Mouse (Mus musculus) testis, postnatal 10 days (tissue): Measurements from ENCODE around the gene Igf1r.
"Not testable (repeated sequence)": the region's sequence is repeated elsewhere in the genome, so short reads cannot be mapped to it uniquely, and the experiment has no call there.

Experiments
- DNase-seq: peaks from one replicate; pipeline ENCODE4 v3.0.0; 2021; ENCODE audit warnings: low spot score

Gene Igf1r

DNA sequence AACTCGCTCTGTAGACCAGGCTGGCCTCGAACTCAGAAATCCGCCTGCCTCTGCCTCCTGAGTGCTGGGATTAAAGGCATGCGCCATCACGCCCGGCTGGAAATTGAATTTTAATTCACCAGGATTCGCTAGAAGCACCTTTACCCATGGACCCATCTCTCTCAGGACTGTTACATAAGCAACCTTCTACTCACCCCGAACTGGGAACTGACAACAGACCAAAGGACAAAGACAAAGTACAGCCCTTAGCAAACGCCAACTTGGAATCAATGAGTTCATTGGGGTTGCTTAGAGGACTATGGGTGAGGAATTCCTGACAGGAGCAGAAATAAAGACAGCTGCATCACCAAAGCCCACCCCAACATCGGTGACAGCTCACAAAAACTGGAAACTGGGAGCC, 320.0 kb downstream of the Igf1r start:
- no peak for DNase-seq

GRCm38 (mm10) chr7:68273515-68273914, 320.9 kb downstream of the Igf1r start, which contains the start of gene Fam169b:
Gene Fam169b (plus strand): TSS chr7:68273839.
- no peak for DNase-seq

DNA sequence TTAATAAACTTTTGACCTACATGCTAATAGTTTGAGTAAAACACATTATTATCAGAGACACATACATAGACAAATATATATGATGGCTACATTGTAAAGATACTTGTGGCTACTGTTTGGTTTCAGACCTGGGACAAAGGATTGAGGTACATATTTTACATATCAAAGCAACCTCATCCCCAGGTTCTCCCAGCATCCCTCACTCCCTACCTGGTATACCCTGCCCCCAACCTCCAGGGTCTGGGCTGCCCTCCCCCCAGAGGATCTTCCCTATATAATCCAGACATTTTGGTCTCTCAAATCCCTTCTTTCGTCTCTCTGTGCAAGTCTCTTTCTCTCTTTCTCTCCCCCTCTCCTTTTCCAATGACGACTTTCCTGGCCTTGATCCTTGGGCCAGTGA, 321.6 kb downstream of the Igf1r start:
- no peak for DNase-seq

DNA sequence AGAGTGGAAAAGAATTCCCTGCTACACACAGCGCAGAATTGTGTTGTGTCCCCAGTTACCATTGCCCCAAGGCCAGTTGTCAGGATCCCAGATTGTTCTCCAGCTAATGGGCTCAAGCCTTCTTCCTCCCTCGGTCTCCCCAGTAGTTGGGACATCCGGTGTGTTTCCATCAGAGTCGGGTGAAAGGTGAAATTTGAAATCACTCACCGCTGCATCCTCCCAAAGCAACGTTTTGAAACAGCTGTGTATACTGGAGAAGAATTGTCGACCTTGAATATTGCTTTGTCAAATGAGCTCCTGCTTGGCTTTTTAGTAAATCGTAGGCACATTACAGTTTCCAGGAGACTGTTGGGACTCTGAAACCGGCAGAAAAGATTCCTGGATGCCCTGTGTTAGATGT, 322.3 kb downstream of the Igf1r start:
- no peak for DNase-seq

- not testable (repeated sequence) for DNase-seq
Observed at GRCm38 (mm10) chr7:68275445-68275837, 322.8 kb downstream of the Igf1r start.

DNA sequence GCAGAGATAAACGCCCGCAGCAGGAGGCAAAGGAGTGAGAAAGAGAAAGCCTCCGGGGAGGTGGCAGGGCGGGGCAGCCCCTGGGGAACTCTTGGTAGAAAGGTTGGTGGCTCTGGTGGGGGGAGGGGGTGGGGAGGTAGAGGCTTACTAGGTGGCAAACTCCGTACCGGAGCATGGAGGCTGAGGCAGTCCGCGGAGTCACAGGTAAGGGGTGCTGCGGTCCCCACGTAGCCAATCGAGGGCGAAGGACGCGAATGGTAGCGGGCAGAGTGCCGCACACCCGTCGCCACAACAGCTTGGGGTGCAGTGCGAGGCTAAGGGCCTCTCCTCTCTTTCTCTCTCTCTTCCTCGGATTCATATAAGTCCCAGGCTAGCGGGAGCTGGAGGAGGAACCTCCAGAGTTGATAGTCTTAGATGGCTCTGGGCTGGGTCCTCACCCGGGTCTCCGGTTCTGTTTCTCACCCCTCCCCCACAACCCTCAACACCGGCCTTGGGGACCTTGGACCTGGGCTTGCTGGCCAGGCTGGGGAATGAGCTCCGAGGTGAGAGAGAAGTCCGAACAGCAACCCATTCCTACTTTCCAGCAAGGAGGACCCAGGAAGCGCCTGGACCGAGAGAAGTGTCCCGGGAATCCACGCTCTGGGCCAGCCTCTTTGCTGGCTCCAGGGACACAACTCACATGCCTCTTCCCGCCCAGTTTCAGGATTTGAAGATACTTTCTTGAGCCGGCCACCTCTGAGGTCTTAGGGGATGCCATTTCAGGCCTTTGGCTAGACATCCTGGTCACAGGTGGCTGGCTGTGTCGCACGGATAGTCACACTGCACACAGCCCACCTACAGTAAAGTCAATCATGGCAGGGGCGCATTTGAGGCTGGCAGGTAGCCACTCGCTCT, 323.5 kb downstream of the Igf1r start:
- DNase-seq, result no peak

- DNase-seq, result no peak
Observed at GRCm38 (mm10) chr7:68277054-68277896, 324.6 kb downstream of the Igf1r start.

DNA sequence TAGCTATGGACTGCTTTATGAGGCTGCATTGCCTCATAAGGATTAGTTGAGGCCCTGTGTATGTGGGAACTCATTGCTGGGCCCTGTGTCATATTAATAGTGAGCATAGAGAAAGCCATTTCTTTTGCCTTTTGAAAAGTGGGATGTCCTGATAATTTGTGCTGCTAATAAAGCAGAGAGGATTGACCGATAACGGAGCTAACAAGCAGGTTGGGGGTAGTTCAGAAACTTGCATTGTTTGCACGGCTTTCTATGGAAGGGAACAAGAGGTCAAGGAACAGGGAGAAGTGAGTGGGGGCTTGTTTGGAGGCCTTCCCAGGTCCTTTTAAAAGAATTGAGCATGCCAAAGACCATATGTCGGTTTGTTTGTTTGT, 325.3 kb downstream of the Igf1r start:
- DNase-seq, result no peak

- no peak for DNase-seq
Observed at GRCm38 (mm10) chr7:68278385-68278784, 325.8 kb downstream of the Igf1r start.

GRCm38 (mm10) chr7:68278908-68279307, 326.3 kb downstream of the Igf1r start:
- DNase-seq, result no peak

- DNase-seq, result no peak
Observed at GRCm38 (mm10) chr7:68279481-68279880, 326.9 kb downstream of the Igf1r start.

DNA sequence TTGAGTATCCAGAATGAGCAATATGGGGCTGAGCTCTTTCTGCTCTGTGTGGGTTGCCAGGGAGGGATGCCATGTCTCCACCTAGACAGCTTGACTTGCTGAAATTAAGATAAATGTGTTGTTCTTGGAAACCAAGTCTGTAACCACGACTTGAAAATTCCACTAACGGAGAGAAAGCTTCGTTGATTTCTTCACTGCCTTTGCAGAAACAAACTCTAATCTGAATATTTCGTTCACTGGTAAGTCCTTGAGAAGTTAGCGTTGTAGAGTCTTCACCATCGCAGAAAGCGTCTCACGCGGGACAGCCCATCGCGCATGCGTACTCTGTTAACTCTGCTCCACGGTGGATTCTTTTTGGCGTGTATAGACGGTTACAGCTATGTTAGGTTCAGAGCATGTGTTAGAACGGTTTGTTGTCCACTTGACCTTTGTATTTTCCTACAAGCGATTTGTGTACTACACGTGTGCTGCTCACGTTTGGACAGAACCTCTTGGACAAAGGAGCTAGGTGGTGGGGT, 327.8 kb downstream of the Igf1r start:
- DNase-seq, result no peak

DNA sequence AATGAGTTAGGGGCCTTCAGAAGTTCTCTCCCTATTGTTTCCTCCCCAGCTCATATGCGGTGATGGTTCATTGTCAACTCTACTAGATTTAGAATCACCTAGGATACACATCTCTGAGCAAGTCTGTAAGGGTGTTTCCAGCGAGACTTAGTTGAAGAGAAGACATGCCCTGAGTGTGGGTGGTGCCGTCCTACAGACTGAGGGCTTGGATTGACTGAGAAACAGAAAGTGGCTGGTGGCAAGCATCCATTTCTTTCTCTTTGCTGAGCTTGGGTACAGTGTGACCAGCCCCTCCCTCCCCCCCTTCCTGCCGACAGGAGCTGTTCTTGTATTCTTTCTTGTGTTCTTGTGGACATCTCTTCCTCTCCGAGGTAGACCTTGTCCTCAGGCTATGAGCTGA, 328.7 kb downstream of the Igf1r start:
- DNase-seq, result no peak

DNA sequence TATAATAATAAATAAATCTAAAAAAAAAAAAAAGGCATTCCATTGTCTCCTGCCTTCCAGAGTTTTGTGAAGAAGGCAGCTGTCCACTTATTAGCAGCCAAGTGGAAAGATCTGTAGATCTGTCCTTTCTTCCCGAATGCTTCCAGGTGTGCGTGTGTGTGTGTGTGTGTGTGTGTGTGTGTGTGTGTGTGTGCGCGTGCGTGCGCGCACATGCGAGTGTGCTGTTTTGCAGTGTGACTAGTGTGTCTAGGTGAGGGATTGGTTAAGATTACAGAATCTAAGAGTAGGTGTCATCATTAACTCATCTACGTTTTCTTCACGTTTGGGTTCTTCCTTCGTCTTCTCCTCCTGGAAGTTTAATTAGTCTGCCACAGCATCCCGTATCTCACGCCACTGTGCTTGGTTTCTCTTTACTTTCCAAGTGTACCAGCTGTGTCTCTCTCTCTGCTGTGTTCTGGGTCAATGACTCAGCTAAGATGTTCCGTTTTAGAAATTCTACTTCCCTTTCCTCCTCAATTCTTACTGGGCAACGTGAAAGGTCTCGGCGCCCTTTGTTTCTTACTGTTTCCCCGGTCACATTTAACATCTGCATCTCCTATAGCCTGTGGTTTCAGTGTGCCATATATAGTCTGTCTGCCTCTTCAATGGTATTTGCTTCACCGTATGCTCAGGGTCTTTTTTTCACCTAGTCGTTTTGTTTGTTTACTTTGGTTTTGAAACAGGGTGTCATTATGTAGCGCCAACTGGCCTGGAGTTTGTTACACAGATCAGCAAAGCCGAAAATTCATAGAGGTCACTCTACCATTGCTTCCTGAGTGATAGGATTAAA, 329.9 kb downstream of the Igf1r start:
- DNase-seq, result no peak

DNA sequence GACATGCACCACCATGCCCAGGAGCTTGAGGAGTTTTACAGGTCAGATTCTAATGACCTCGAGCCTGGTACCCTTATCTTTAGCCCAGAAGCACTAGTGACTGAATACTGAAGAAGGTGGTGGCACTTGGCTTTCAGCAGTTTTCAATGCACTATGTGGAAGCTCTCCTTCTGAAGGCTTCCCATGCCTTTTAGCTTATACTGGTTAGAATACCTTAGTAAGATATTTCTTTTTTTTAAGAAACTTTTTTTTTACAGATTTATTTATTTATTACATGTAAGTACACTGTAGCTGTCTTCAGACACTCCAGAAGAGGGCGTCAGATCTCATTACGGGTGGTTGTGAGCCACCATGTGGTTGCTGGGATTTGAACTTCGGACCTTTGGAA, 330.5 kb downstream of the Igf1r start:
- not testable (repeated sequence) for DNase-seq
